Mouse (Mus musculus) CH12.LX (cell line): ENCODE measurements around the gene Sox10.

Experiments
- CHD1 ChIP-seq: IDR thresholded peaks from 2 replicates; pipeline ENCODE4 v1.6.1; 2012; ENCODE audit warnings: low read depth, low read length, improper control_type of control experiment, inconsistent platforms
- CTCF ChIP-seq, 2 experiments: IDR thresholded peaks in 1 of 2; conservative IDR thresholded peaks in 1 of 2; 2 replicates each; pipeline ENCODE4 v1.5.1; 2011 to 2012; ENCODE audit warnings: low read depth in 2 of 2, low read length in 2 of 2, improper control_type of control experiment in 1 of 2, inconsistent platforms in 1 of 2, mild to moderate bottlenecking in 1 of 2, moderate library complexity in 1 of 2
- EP300 ChIP-seq: IDR thresholded peaks from 2 replicates; pipeline ENCODE4 v1.6.1; 2011; ENCODE audit warnings: low read length, improper control_type of control experiment
- GABPA ChIP-seq: IDR thresholded peaks from 2 replicates; pipeline ENCODE4 v1.6.1; 2012; ENCODE audit warnings: low read depth, low read length, improper control_type of control experiment, inconsistent platforms; ENCODE audit not compliant: insufficient replicate concordance
- HCFC1 ChIP-seq: IDR thresholded peaks from 2 replicates; pipeline ENCODE4 v1.6.1; 2012; ENCODE audit warnings: low read depth, mild to moderate bottlenecking, inconsistent platforms, low read length, improper control_type of control experiment
- JUND ChIP-seq: conservative IDR thresholded peaks from 2 replicates; pipeline ENCODE4 v1.6.1; 2011; ENCODE audit warnings: low read depth, low read length, improper control_type of control experiment
- KAT2A ChIP-seq: IDR thresholded peaks from 2 replicates; pipeline ENCODE4 v1.6.1; 2012; ENCODE audit warnings: low read length, improper control_type of control experiment, inconsistent platforms; ENCODE audit not compliant: insufficient replicate concordance
- MAFK ChIP-seq: IDR thresholded peaks from 2 replicates; pipeline ENCODE4 v1.6.1; 2011; ENCODE audit warnings: low read length, improper control_type of control experiment; ENCODE audit not compliant: insufficient replicate concordance
- MAZ ChIP-seq: IDR thresholded peaks from 2 replicates; pipeline ENCODE4 v1.6.1; 2012; ENCODE audit warnings: low read depth, mild to moderate bottlenecking, inconsistent platforms, low read length, improper control_type of control experiment, moderate library complexity
- MXI1 ChIP-seq: IDR thresholded peaks from 2 replicates; pipeline ENCODE4 v1.6.1; 2011; ENCODE audit warnings: mild to moderate bottlenecking, low read depth, low read length, improper control_type of control experiment
- POLR2A ChIP-seq: IDR thresholded peaks from 2 replicates; pipeline ENCODE4 v1.6.1; 2011; ENCODE audit warnings: low read depth, mild to moderate bottlenecking, improper control_type of control experiment, low read length
- POLR2AphosphoS2 ChIP-seq: IDR thresholded peaks from 2 replicates; pipeline ENCODE4 v1.6.1; 2011; ENCODE audit warnings: low read depth, low read length, improper control_type of control experiment
- RAD21 ChIP-seq: IDR thresholded peaks from 2 replicates; pipeline ENCODE4 v1.6.1; 2011; ENCODE audit warnings: low read depth, mild to moderate bottlenecking, low read length, improper control_type of control experiment, moderate library complexity
- SMC3 ChIP-seq: IDR thresholded peaks from 2 replicates; pipeline ENCODE4 v1.6.1; 2011; ENCODE audit warnings: low read depth, low read length, improper control_type of control experiment

- TF ChIP-seq MAFK (no peak), MXI1 (no peak), RAD21 (no peak), CTCF (conservative IDR thresholded peaks at IDR 0.05 in 1 of 2, IDR thresholded peaks at IDR 0.05 in 1 of 2; ENCODE audit: low read depth in 2 of 2, low read length in 2 of 2) (no peak), CHD1 (no peak), POLR2A (no peak), MAZ (no peak), EP300 (no peak), KAT2A (no peak), GABPA (no peak), SMC3 (no peak), POLR2AphosphoS2 (no peak), HCFC1 (no peak), JUND (no peak)
Measured at GRCm38 (mm10) chr15:79213591-79213990, 48.6 kb upstream of the Sox10 start.
